Mouse (Mus musculus): ENCODE data around the gene 2900026A02Rik.

2900026A02Rik gene

GRCm38 (mm10) chr5:113214041-113214440, 7.0 kb downstream of the 2900026A02Rik start:
- intact Hi-C loops (cut with DNase I) = no loop called here

DNA sequence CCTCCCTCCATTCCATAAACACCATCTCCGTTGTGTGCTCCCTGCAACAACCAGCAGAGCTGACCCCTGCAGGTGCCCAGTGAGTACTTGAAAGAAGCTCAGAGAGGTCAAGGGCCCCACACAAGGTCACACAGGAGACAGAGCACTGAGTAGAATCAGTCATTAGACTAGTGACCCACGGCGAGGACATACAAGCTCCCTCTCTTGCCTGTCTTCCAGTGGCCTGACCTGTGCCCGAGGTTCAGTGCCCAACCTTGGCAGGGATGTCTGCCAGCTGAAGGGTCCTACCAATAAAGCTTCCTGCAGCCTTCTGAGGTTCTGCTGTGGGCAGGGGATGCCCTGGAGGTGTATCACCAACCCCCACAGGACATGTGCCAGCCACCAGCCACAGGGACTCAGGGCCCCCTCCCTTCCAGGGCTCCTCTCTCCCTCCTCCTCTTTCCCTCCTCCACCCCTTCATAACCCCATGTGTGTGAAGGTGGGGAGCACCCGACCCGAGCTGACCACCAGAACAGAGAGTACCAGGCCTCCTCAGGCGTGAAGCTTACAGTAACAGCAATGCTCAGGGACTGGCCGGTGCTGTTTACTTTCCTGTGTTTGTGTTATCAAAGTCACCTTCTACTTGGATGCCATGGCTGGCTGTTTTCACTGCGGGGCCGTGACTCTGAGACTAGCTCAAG, 8.7 kb downstream of the 2900026A02Rik start:
- intact Hi-C loops (cut with DNase I) = no loop called here

GRCm38 (mm10) chr5:113210314-113210713, 10.7 kb downstream of the 2900026A02Rik start:
- intact Hi-C loops (cut with DNase I) = no loop called here

- intact Hi-C loops (cut with DNase I) = no loop called here
These were observed 11.1 kb downstream of the 2900026A02Rik start for GRCm38 (mm10) chr5:113209898-113210297.

GRCm38 (mm10) chr5:113209401-113209750, 11.7 kb downstream of the 2900026A02Rik start:
- intact Hi-C loops (cut with DNase I) = no loop called here

DNA sequence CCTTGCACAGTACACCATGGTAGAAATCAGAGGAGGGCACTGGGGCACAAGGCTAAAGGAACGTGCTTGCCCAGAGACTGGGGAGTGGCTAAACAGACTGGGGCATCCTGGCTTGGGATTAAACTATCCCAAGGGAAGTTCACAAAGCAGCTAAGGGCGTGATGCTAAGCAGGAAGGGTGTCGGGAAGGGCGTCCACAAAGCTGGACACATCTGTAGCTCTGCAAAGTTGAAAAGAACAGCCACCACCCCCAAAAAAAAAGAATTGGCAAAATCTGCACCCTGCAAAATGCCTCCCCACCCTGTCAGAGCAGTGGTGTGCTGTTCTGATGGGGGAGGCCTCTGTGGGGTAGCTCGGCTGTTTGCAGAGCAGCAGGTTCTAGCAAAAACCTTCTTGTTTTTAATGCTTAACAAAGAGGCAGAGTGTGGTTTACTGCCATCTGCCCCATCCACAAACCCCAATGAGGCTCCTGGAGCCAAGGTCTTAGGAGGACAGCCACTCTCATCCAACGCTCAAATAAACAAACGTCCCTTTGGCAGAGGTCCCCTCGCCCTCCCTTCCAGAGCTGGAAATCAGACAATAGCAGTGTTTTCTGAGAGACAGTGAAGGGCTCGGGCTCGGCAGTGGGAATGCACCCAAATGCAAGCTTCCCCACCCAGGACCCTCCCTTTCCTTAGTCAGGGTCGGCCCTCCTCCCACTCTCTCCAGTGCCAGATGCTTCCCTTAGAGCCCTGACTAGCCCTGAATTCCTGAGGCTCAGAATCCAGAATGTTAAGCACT, 12.2 kb downstream of the 2900026A02Rik start:
- intact Hi-C loops (cut with DNase I) = no loop called here

GRCm38 (mm10) chr5:113208048-113208447, 13.0 kb downstream of the 2900026A02Rik start:
- intact Hi-C loops (cut with DNase I) = no loop called here

GRCm38 (mm10) chr5:113206670-113207352, 14.2 kb downstream of the 2900026A02Rik start:
- intact Hi-C loops (cut with DNase I) = no loop called here

- intact Hi-C loops (cut with DNase I) = no loop called here
These were observed 16.8 kb downstream of the 2900026A02Rik start for GRCm38 (mm10) chr5:113204193-113204592.

DNA sequence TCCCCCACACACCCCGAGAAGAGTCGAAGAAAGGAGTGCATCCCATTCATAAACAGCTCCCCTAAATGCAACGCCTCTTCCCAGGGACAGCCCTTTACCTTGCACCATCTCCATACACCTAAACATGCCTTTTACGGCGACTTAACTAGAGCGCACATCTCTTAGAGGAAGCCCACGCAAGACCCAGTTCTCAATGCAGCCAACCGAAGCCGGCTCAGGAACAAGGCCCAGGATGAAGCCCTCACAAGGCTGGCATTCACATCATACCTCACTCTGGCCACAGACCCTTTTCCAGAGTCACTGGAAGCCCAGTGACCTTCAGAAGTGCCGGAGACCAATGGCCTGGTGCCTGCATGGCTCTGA, 21.3 kb downstream of the 2900026A02Rik start:
- intact Hi-C loops (cut with DNase I) = no loop called here

- intact Hi-C loops (cut with DNase I) = no loop called here
These were observed 21.8 kb downstream of the 2900026A02Rik start for GRCm38 (mm10) chr5:113199126-113199771.

DNA sequence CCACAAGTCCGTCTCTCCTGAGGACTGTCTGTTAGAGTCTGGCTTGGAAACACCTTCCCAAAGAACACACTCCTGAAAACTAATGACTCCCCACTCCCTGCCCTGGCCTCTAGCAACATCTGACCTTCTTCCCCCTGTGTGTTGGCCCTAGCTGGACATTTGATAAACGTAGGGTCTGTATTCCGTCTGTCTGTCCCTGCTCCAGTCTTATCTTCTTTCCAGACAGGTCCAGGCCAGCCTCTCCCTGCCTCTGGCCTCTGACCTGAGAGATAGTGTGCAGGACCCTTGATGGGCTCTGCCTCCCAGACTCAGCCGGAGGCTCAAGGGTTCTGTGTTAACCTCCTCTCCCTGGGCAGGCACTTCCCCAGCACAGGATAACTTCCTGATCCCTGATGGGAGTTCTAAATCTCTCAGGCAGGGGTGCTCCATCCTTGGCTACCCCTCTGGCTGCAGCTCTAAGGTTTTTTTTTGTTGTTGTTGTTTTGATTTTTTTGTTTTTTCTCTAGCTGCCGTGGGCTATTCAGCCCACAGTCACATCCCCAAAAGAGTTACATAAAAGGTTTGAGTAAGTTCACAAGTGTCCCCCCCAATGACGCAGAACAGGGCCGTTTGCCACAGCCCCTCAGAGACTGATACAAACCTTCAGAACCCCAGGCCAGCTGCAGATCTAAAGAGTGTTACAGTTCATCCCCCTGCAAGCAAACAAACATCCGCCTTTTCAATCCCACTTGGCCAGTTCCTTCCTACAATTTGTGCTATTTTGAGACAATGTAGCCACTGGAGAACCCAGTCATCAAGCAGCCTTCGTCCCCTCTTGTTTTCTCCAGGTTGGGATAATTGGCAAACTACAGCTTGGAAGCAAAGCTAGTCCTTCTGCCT, 23.9 kb downstream of the 2900026A02Rik start:
- intact Hi-C loops (cut with DNase I) = no loop called here

GRCm38 (mm10) chr5:113195907-113196306, 25.1 kb downstream of the 2900026A02Rik start:
- intact Hi-C loops (cut with DNase I) = no loop called here

DNA sequence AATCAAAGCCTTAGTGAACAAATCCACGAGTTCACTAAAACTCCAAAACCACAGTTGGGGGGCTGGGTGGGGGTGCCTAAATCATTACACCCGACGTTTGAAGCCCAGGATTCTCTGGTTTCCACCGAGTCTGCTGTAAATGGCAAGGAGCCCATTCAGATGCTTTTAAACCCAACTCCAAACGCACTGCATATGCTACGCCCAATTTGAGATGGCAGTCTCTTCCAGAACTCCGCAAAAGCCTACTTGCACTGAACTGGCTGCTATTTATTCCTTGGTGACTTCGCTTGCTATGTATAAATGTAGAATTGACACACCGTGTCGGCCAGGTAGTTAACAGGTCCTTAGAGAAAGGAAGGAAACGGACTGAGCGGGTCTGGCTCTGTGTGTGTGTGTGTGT, 25.6 kb downstream of the 2900026A02Rik start:
- intact Hi-C loops (cut with DNase I) = no loop called here

- intact Hi-C loops (cut with DNase I) = no loop called here
These were observed 27.3 kb downstream of the 2900026A02Rik start for GRCm38 (mm10) chr5:113193762-113194161.

DNA sequence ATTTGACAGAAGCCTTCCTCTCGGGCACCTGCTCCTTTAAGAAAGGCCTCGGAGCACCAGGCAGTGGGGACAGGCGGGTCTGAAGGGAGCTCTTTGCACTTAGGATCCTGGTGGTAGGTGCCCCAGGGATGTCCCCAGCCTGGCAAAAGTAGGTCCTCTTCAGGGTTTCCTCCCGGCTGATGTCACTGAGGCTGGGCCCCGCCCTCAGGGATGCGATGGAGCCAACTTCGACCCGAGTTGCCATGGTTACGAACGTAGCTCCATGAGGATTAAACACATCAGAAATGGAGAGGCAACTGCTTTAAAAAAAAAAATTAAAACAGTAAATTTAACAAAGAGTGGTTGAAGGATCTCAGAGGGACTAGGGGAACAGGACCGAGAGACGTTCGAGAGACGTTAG, 29.1 kb downstream of the 2900026A02Rik start:
- intact Hi-C loops (cut with DNase I) = no loop called here

- intact Hi-C loops (cut with DNase I) = no loop called here
These were observed 30.5 kb downstream of the 2900026A02Rik start for GRCm38 (mm10) chr5:113190558-113190957.

- intact Hi-C loops (cut with DNase I) = no loop called here
These were observed 39.6 kb downstream of the 2900026A02Rik start for GRCm38 (mm10) chr5:113181441-113181840.

DNA sequence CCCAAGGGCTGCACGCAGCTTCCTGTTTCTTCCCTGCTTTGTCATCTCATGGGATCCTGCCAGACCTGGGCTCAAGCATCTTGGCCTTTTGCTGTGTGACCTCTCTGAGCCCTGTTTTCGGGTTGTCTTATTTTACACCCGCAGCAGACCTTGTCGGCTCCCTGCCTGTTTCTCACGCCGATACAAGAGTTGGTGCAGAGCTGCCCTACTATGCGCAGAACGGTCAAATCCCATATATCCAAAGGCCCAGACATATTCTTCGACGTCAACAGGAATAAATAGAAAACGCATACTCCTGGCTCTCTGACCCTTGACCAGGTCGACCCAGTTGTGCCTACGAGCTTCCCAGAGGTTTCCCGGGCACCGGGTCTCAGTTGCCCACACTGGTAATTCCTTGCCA, 40.3 kb downstream of the 2900026A02Rik start:
- intact Hi-C loops (cut with DNase I) = loop anchor here (1.0 kb wide), 1 partner anchor 46 kb away; the partner anchor contains the start of gene Tmem211

- intact Hi-C loops (cut with DNase I) = loop anchor here (1.0 kb wide), 1 partner anchor 46 kb away; the partner anchor contains the start of gene Tmem211
These were observed 41.0 kb downstream of the 2900026A02Rik start for GRCm38 (mm10) chr5:113179843-113180682.

Data from adrenal gland (tissue).